ENCODE assay signal across 9 mouse cellular contexts in genomic region chr9:107971690-107972541, GRCm38 (mm10). TPM values are rescaled to one million over a fixed set of nuclear protein-coding genes. Genes with fewer than 3 reads are reported as not detected.
A peak's percentile ranks its signal among the peaks of the same experiment; 100 is the strongest.
DNase-seq lines count a peak whose midpoint lies in the region; ATAC-seq and TF ChIP-seq lines count a peak whose summit lies in the region.
"Had no signal": no experiment of that assay in that cellular context is flagged by ENCODE, and none has a peak within 500 bp of the region (broad histone marks: within the 10 kb centered on the region; RNA-seq: fewer than 3 reads in every experiment).

No protein-coding gene starts in this region.

- H3K36me3 ChIP-seq in G1E (replicated peaks): peaks cover 76% of the 10 kb centered on the region
- peaks cover 23% of the 10 kb centered on the region for H3K36me3 ChIP-seq in heart, embryonic 12.5 days
- H3K36me3 ChIP-seq in liver, embryonic 16.5 days (ENCODE audit: control insufficient read depth, insufficient read depth): no peaks in the 10 kb centered on the region; the same call in none of the 2 replicates
- H3K36me3 ChIP-seq in midbrain, embryonic 11.5 days (ENCODE audit: control insufficient read depth, insufficient read depth, low read length): peaks cover 6% of the 10 kb centered on the region; the same call in 1 of the 2 replicates

- peaks cover 64% of the 10 kb centered on the region for H3K4me1 ChIP-seq in G1E (ENCODE audit: insufficient read depth, low read depth, low read length)
- H3K4me1 ChIP-seq in heart, embryonic 12.5 days (replicated peaks): peaks cover 48% of the 10 kb centered on the region
- peaks cover 56% of the 10 kb centered on the region for H3K4me1 ChIP-seq in liver, embryonic 16.5 days (ENCODE audit: control insufficient read depth, low read depth, low read length)
- H3K4me1 ChIP-seq in midbrain, embryonic 11.5 days (ENCODE audit: control insufficient read depth, insufficient read depth, low read length): no peaks in the 10 kb centered on the region

- peak; percentile 99 for DNase-seq in 416B (ENCODE audit: low read depth)
- DNase-seq in G1E (ENCODE audit: low spot score): peak; percentile 64
- no peak for DNase-seq in urinary bladder, postnatal 36 days (ENCODE audit: low spot score in 2 of 2)
- DNase-seq in right cerebral cortex, postnatal 10 days (ENCODE audit: low spot score in 2 of 2): no peak
- DNase-seq in midbrain, embryonic 11.5 days (ENCODE audit: low spot score, missing footprints): no peak

- no peaks in the 10 kb centered on the region for H3K27me3 ChIP-seq in G1E (ENCODE audit: insufficient read depth, low read length)
- no peaks in the 10 kb centered on the region for H3K27me3 ChIP-seq in heart, embryonic 12.5 days (replicated peaks)
- no peaks in the 10 kb centered on the region for H3K27me3 ChIP-seq in liver, embryonic 16.5 days (ENCODE audit: control insufficient read depth, insufficient read depth, low read depth, low read length)
- H3K27me3 ChIP-seq in midbrain, embryonic 11.5 days (ENCODE audit: control insufficient read depth, insufficient read depth, low read length): no peaks in the 10 kb centered on the region

- no peak overlapping the region for H3K4me3 ChIP-seq in G1E (ENCODE audit: low read depth, low read length)
- H3K4me3 ChIP-seq in heart, embryonic 12.5 days: no peak overlapping the region
- peak overlapping the region; percentile 7; the same call in 1 of the 2 replicates for H3K4me3 ChIP-seq in liver, embryonic 16.5 days (ENCODE audit: low read depth, low read length)
- H3K4me3 ChIP-seq in midbrain, embryonic 11.5 days (ENCODE audit: low read depth, low read length): no peak overlapping the region
- H3K4me3 ChIP-seq: midbrain, embryonic 10.5 days had no signal

- H3K9me3 ChIP-seq in G1E (replicated peaks): no peaks in the 10 kb centered on the region
- H3K9me3 ChIP-seq in heart, embryonic 12.5 days (replicated peaks): no peaks in the 10 kb centered on the region
- no peaks in the 10 kb centered on the region for H3K9me3 ChIP-seq in liver, embryonic 16.5 days (replicated peaks; ENCODE audit: control insufficient read depth, low read length)
- no peaks in the 10 kb centered on the region for H3K9me3 ChIP-seq in midbrain, embryonic 11.5 days (ENCODE audit: control insufficient read depth, low read length)
- H3K9me3 ChIP-seq: midbrain, embryonic 10.5 days had no signal

- TF ChIP-seq CTCF in G1E (IDR thresholded peaks at IDR 0.05; ENCODE audit: low read depth, low read length): no peak

- H3K4me2 ChIP-seq in heart, embryonic 12.5 days: no peak overlapping the region
- H3K4me2 ChIP-seq in liver, embryonic 16.5 days (ENCODE audit: low read depth, low read length): peak overlapping the region; percentile 46
- H3K4me2 ChIP-seq in midbrain, embryonic 11.5 days: no peak overlapping the region

- peak overlapping the region; percentile 44 for H3K27ac ChIP-seq in heart, embryonic 12.5 days (ENCODE audit: poor library complexity, severe bottlenecking)
- H3K27ac ChIP-seq in liver, embryonic 16.5 days (ENCODE audit: low read length): peak overlapping the region; percentile 99
- H3K27ac ChIP-seq in midbrain, embryonic 11.5 days (ENCODE audit: low read depth, low read length): no peak overlapping the region
- H3K27ac ChIP-seq: midbrain, embryonic 10.5 days had no signal

- 47% methylated on average over 8 of the region's 8 CpGs for WGBS in heart, embryonic 12.5 days
- 15% methylated on average over 8 of the region's 8 CpGs for WGBS in liver, embryonic 16.5 days (ENCODE audit: insufficient replicate concordance)
- WGBS in midbrain, embryonic 11.5 days: 86% methylated on average over 8 of the region's 8 CpGs

- ATAC-seq in G1E (ENCODE audit: extremely low read depth, insufficient number of reproducible peaks, low FRiP score, poor library complexity, severe bottlenecking): peak; percentile 68
- ATAC-seq in heart, embryonic 12.5 days (ENCODE audit: insufficient number of reproducible peaks, low FRiP score): peak; percentile 81
- peak; percentile 84 for ATAC-seq in liver, embryonic 16.5 days (ENCODE audit: low read depth)
- ATAC-seq in midbrain, embryonic 11.5 days (ENCODE audit: low FRiP score): no peak

- H3K9ac ChIP-seq in heart, embryonic 12.5 days: no peak overlapping the region
- H3K9ac ChIP-seq in liver, embryonic 16.5 days (ENCODE audit: low read depth, low read length): peak overlapping the region; percentile 51
- H3K9ac ChIP-seq in midbrain, embryonic 11.5 days (ENCODE audit: low read length): no peak overlapping the region

RNA-seq across cellular contexts. Expression of gene Uba7, which starts 3.4 kb away (rescaled TPM):
- 44.5 and 87.9 TPM in 2 replicates for total RNA-seq in G1E (2014; fragmentation: Nextera tagmentation)
- 145 and 186 TPM in 2 replicates for total RNA-seq in G1E (2017)
- polyA plus RNA-seq in G1E (2012): 18.3 and 34.2 TPM in 2 replicates
- polyA plus RNA-seq in heart, embryonic 12.5 days (2016; fragmentation: Nextera tagmentation; extraction: Ambion mirVana): 42.9 and 45.7 TPM in 2 replicates
- polyA plus RNA-seq in liver, embryonic 16.5 days (2015; fragmentation: Nextera tagmentation; extraction: Ambion mirVana): 43.8 and 47.7 TPM in 2 replicates
- 5.5 and 7.5 TPM in 2 replicates for polyA plus RNA-seq in midbrain, embryonic 11.5 days (2014; fragmentation: Nextera tagmentation; extraction: Ambion mirVana)

RNA-seq across cellular contexts. Expression of gene Gm20661, which starts 10.9 kb away (rescaled TPM):
- total RNA-seq in G1E (2014; fragmentation: Nextera tagmentation) (0.75 and 1.0 TPM in 2 replicates), G1E (2017) (1.8 and 2.6 TPM in 2 replicates)
- 0.15 TPM in 1 of 2 replicates, not detected in the other for polyA plus RNA-seq in G1E (2012)
- 4.4 and 5.2 TPM in 2 replicates for polyA plus RNA-seq in heart, embryonic 12.5 days (2016; fragmentation: Nextera tagmentation; extraction: Ambion mirVana)
- 0.41 and 0.49 TPM in 2 replicates for polyA plus RNA-seq in liver, embryonic 16.5 days (2015; fragmentation: Nextera tagmentation; extraction: Ambion mirVana)
- 0.74 and 1.2 TPM in 2 replicates for polyA plus RNA-seq in midbrain, embryonic 11.5 days (2014; fragmentation: Nextera tagmentation; extraction: Ambion mirVana)
- polyA plus RNA-seq: testis, adult 2 months had no signal

RNA-seq across cellular contexts. Expression of gene Inka1, which starts 13.8 kb away (rescaled TPM):
- 24.6 and 28.1 TPM in 2 replicates for total RNA-seq in G1E (2014; fragmentation: Nextera tagmentation)
- 74.4 and 83.2 TPM in 2 replicates for total RNA-seq in G1E (2017)
- 75.6 and 81.1 TPM in 2 replicates for polyA plus RNA-seq in G1E (2012)
- polyA plus RNA-seq in heart, embryonic 12.5 days (2016; fragmentation: Nextera tagmentation; extraction: Ambion mirVana): 41.9 and 43.9 TPM in 2 replicates
- polyA plus RNA-seq in liver, embryonic 16.5 days (2015; fragmentation: Nextera tagmentation; extraction: Ambion mirVana): 41.0 and 46.1 TPM in 2 replicates
- polyA plus RNA-seq in midbrain, embryonic 11.5 days (2014; fragmentation: Nextera tagmentation; extraction: Ambion mirVana): 20.7 and 25.3 TPM in 2 replicates

RNA-seq across cellular contexts. Expression of gene Cdhr4, which starts 20.4 kb away (rescaled TPM):
- total RNA-seq in G1E (2014; fragmentation: Nextera tagmentation) (2.9 and 4.0 TPM in 2 replicates), G1E (2017) (8.4 and 11.3 TPM in 2 replicates)
- 0.40 and 0.57 TPM in 2 replicates for polyA plus RNA-seq in G1E (2012)
- polyA plus RNA-seq in heart, embryonic 12.5 days (2016; fragmentation: Nextera tagmentation; extraction: Ambion mirVana): 6.8 and 11.4 TPM in 2 replicates
- 1.0 and 1.2 TPM in 2 replicates for polyA plus RNA-seq in liver, embryonic 16.5 days (2015; fragmentation: Nextera tagmentation; extraction: Ambion mirVana)
- 2.2 and 3.3 TPM in 2 replicates for polyA plus RNA-seq in midbrain, embryonic 11.5 days (2014; fragmentation: Nextera tagmentation; extraction: Ambion mirVana)

RNA-seq across cellular contexts. Expression of gene Traip, which starts 22.0 kb away (rescaled TPM):
- total RNA-seq in G1E (2014; fragmentation: Nextera tagmentation): 24.1 and 25.6 TPM in 2 replicates
- 28.7 and 32.6 TPM in 2 replicates for total RNA-seq in G1E (2017)
- 3.1 and 10.7 TPM in 2 replicates for polyA plus RNA-seq in G1E (2012)
- polyA plus RNA-seq in heart, embryonic 12.5 days (2016; fragmentation: Nextera tagmentation; extraction: Ambion mirVana): 12.4 and 13.1 TPM in 2 replicates
- 11.1 and 13.3 TPM in 2 replicates for polyA plus RNA-seq in liver, embryonic 16.5 days (2015; fragmentation: Nextera tagmentation; extraction: Ambion mirVana)
- polyA plus RNA-seq in midbrain, embryonic 11.5 days (2014; fragmentation: Nextera tagmentation; extraction: Ambion mirVana): 27.7 and 37.2 TPM in 2 replicates

Comparison
In these comparisons a context has a peak if more than half of its experiments do, and no peak if none do; other contexts are left out.
1. DNase-seq: peak in 416B (single experiment) and G1E (single experiment); none in urinary bladder, postnatal 36 days (0 of 2), right cerebral cortex, postnatal 10 days (0 of 2) and midbrain, embryonic 11.5 days (single experiment).